Mouse (Mus musculus) kidney, embryonic 16.5 days (tissue): ENCODE data around the gene Fndc3b. TPM values are rescaled to one million over a fixed set of nuclear protein-coding genes. Genes with fewer than 3 reads are reported as not detected.

Experiments
- ATAC-seq: fragments of 200-750 bp; cut with Nextera tagmentation; 2 replicates; pipeline ENCODE4 v1.8.0; 2017; ENCODE audit warnings: moderate TSS enrichment; ENCODE audit not compliant: low FRiP score, low TSS enrichment
- H3K27ac ChIP-seq: fragments of 300-500 bp; sonication (generic); 2 replicates; pipeline ENCODE4 v1.5.1; 2014; ENCODE audit warnings: low read length
- H3K27me3 ChIP-seq: fragments of 300-500 bp; sonication (generic); 2 replicates; pipeline ENCODE4 v1.6.1; 2014; ENCODE audit warnings: low read length, control low read depth, mixed read lengths; ENCODE audit not compliant: insufficient read depth
- H3K36me3 ChIP-seq: fragments of 300-500 bp; sonication (generic); 2 replicates; pipeline ENCODE4 v1.6.1; 2014; ENCODE audit warnings: low read length, control low read depth, mixed read lengths; ENCODE audit not compliant: insufficient read depth
- H3K4me1 ChIP-seq: fragments of 300-500 bp; sonication (generic); 2 replicates; pipeline ENCODE4 v1.6.1; 2014; ENCODE audit warnings: low read length, control low read depth, mixed read lengths; ENCODE audit not compliant: insufficient read depth
- H3K4me2 ChIP-seq: fragments of 300-500 bp; sonication (generic); replicated peaks from 2 replicates; pipeline ENCODE4 v1.6.1; 2014; ENCODE audit warnings: low read depth, low read length
- H3K4me3 ChIP-seq: fragments of 300-500 bp; sonication (generic); 2 replicates; pipeline ENCODE4 v1.5.1; 2014; ENCODE audit warnings: mild to moderate bottlenecking, low read length
- H3K9ac ChIP-seq: fragments of 300-500 bp; sonication (generic); replicated peaks from 2 replicates; pipeline ENCODE4 v1.6.1; 2014; ENCODE audit warnings: low read length
- H3K9me3 ChIP-seq: fragments of 300-500 bp; sonication (generic); 2 replicates; pipeline ENCODE4 v1.6.1; 2016; ENCODE audit warnings: low read length, control low read depth
- WGBS: fragments of 180-500 bp; shearing (Covaris S2); extraction: QIAGEN DNeasy Blood & Tissue Kit; methylation state at CpG from one replicate; pipeline ENCODE4 v1.1.7; 2014; 5-methylcytosine and 5-hydroxymethylcytosine counted together
- polyA plus RNA-seq: library from polyadenylated mRNA; unstranded; fragments of >200 nt; fragmentation: Nextera tagmentation; extraction: Ambion mirVana; gene quantifications from 2 replicates; pipeline ENCODE4 v1.2.1, GENCODE M21; 2015

The Fndc3b gene
- polyA plus RNA-seq, 1 experiment from 2014 or later = 30.4 TPM

- H3K9me3 ChIP-seq = no peaks in the 10 kb centered on the region
- ATAC-seq = no peak
- H3K4me1 ChIP-seq = 0 out of 2 replicates have a peak, but pooled peaks cover 6% of the 10 kb centered on the region
- no peak overlapping the region for H3K27ac ChIP-seq
- 38% methylated on average over 5 of the region's 5 CpGs for WGBS
- H3K36me3 ChIP-seq = no peaks in the 10 kb centered on the region
- H3K27me3 ChIP-seq = no peaks in the 10 kb centered on the region
- no peak overlapping the region for H3K4me2 ChIP-seq
- no peak overlapping the region for H3K9ac ChIP-seq
- H3K4me3 ChIP-seq = no peak overlapping the region
Measured at GRCm38 (mm10) chr3:27516536-27516935, 194.6 kb downstream of the Fndc3b start.

- Histone ChIP-seq H3K27me3 (no peaks in the 10 kb centered on the region), H3K27ac (no peak overlapping the region), H3K4me1 (0 out of 2 replicates have a peak, but pooled peaks cover 3% of the 10 kb centered on the region), H3K36me3 (peaks cover 20% of the 10 kb centered on the region), H3K4me3 (no peak overlapping the region), H3K9me3 (no peaks in the 10 kb centered on the region), H3K4me2 (no peak overlapping the region), H3K9ac (no peak overlapping the region)
- 36% methylated on average over 10 of the region's 10 CpGs for WGBS
- no peak for ATAC-seq
Measured at GRCm38 (mm10) chr3:27511765-27512164, 199.3 kb downstream of the Fndc3b start.

- no peaks in the 10 kb centered on the region for H3K27me3 ChIP-seq
- no peak overlapping the region for H3K9ac ChIP-seq
- WGBS = 90% methylated on average over 3 of the region's 3 CpGs
- no peaks in the 10 kb centered on the region for H3K4me1 ChIP-seq
- peaks cover 41% of the 10 kb centered on the region for H3K36me3 ChIP-seq
- no peak overlapping the region for H3K4me3 ChIP-seq
- no peaks in the 10 kb centered on the region for H3K9me3 ChIP-seq
- H3K27ac ChIP-seq = no peak overlapping the region
- no peak for ATAC-seq
- no peak overlapping the region for H3K4me2 ChIP-seq
Measured at GRCm38 (mm10) chr3:27506886-27507285, 204.2 kb downstream of the Fndc3b start.

GRCm38 (mm10) chr3:27505582-27505981 is 205.5 kb downstream of the Fndc3b start:
- peaks cover 54% of the 10 kb centered on the region for H3K36me3 ChIP-seq

GRCm38 (mm10) chr3:27503279-27504038 is 207.6 kb downstream of the Fndc3b start:
- no peaks in the 10 kb centered on the region for H3K27me3 ChIP-seq
- H3K27ac ChIP-seq = no peak overlapping the region
- 91% methylated on average over 7 of the region's 7 CpGs for WGBS
- H3K4me3 ChIP-seq = no peak overlapping the region
- H3K9ac ChIP-seq = no peak overlapping the region
- ATAC-seq = no peak
- no peaks in the 10 kb centered on the region for H3K9me3 ChIP-seq
- H3K4me2 ChIP-seq = no peak overlapping the region
- H3K36me3 ChIP-seq = peaks cover 60% of the 10 kb centered on the region
- no peaks in the 10 kb centered on the region for H3K4me1 ChIP-seq

More at GRCm38 (mm10) chr3:27505582-27505981, 205.5 kb downstream of the Fndc3b start:
- Histone ChIP-seq H3K9ac (no peak overlapping the region), H3K9me3 (no peaks in the 10 kb centered on the region), H3K4me3 (no peak overlapping the region), H3K4me2 (no peak overlapping the region), H3K27me3 (no peaks in the 10 kb centered on the region), H3K4me1 (no peaks in the 10 kb centered on the region), H3K27ac (no peak overlapping the region)
- WGBS = 93% methylated on average over 3 of the region's 3 CpGs
- ATAC-seq = no peak

GRCm38 (mm10) chr3:27495296-27496073 is 215.6 kb downstream of the Fndc3b start:
- H3K36me3 ChIP-seq = peaks cover 35% of the 10 kb centered on the region
- 86% methylated on average over 14 of the region's 14 CpGs for WGBS

GRCm38 (mm10) chr3:27494698-27495097 is 216.4 kb downstream of the Fndc3b start:
- Histone ChIP-seq H3K27ac (no peak overlapping the region), H3K9me3 (no peaks in the 10 kb centered on the region), H3K4me1 (no peaks in the 10 kb centered on the region), H3K36me3 (peaks cover 32% of the 10 kb centered on the region), H3K4me3 (no peak overlapping the region), H3K4me2 (no peak overlapping the region), H3K27me3 (no peaks in the 10 kb centered on the region), H3K9ac (no peak overlapping the region)
- ATAC-seq = no peak
- WGBS = 80% methylated on average over 6 of the region's 6 CpGs

More at GRCm38 (mm10) chr3:27495296-27496073, 215.6 kb downstream of the Fndc3b start:
- no peak overlapping the region for H3K27ac ChIP-seq
- ATAC-seq = no peak
- no peaks in the 10 kb centered on the region for H3K9me3 ChIP-seq
- H3K27me3 ChIP-seq = no peaks in the 10 kb centered on the region
- H3K4me2 ChIP-seq = no peak overlapping the region
- H3K4me3 ChIP-seq = no peak overlapping the region
- H3K9ac ChIP-seq = no peak overlapping the region
- no peaks in the 10 kb centered on the region for H3K4me1 ChIP-seq

- no peak for ATAC-seq
- Histone ChIP-seq H3K4me2 (no peak overlapping the region), H3K9me3 (no peaks in the 10 kb centered on the region), H3K27ac (no peak overlapping the region), H3K9ac (no peak overlapping the region), H3K27me3 (no peaks in the 10 kb centered on the region), H3K36me3 (peaks cover 37% of the 10 kb centered on the region; the same call in 1 of the 2 replicates), H3K4me1 (no peaks in the 10 kb centered on the region), H3K4me3 (no peak overlapping the region)
- 90% methylated on average over 8 of the region's 8 CpGs for WGBS
Measured at GRCm38 (mm10) chr3:27494066-27494465, 217.0 kb downstream of the Fndc3b start.

GRCm38 (mm10) chr3:27491821-27492220 is 219.3 kb downstream of the Fndc3b start:
- no peak for ATAC-seq
- WGBS = 73% methylated on average over 6 of the region's 6 CpGs

GRCm38 (mm10) chr3:27491367-27491766 is 219.7 kb downstream of the Fndc3b start:
- no peak for ATAC-seq
- Histone ChIP-seq H3K36me3 (peaks cover 40% of the 10 kb centered on the region), H3K27ac (no peak overlapping the region), H3K27me3 (no peaks in the 10 kb centered on the region), H3K4me2 (no peak overlapping the region), H3K9ac (no peak overlapping the region), H3K9me3 (no peaks in the 10 kb centered on the region), H3K4me1 (no peaks in the 10 kb centered on the region), H3K4me3 (no peak overlapping the region)
- WGBS = 86% methylated on average over 8 of the region's 8 CpGs

More at GRCm38 (mm10) chr3:27491821-27492220, 219.3 kb downstream of the Fndc3b start:
- Histone ChIP-seq H3K27ac (no peak overlapping the region), H3K4me2 (no peak overlapping the region), H3K4me1 (no peaks in the 10 kb centered on the region), H3K36me3 (peaks cover 39% of the 10 kb centered on the region), H3K4me3 (no peak overlapping the region), H3K27me3 (no peaks in the 10 kb centered on the region), H3K9me3 (no peaks in the 10 kb centered on the region), H3K9ac (no peak overlapping the region)
